Mouse (Mus musculus): ENCODE measurements around the gene Mtch1. TPM values are rescaled to one million over a fixed set of nuclear protein-coding genes. Genes with fewer than 3 reads are reported as not detected.

Gene Mtch1
- polyA plus RNA-seq, 1 experiment from 2014 or later, result 49.0 TPM

- no peaks in the 10 kb centered on the region for H3K27me3 ChIP-seq (ENCODE audit: insufficient read depth, low read length)
- H3K27ac ChIP-seq (ENCODE audit: low read depth), result peak overlapping the region; percentile 93
- no peak overlapping the region for H3K4me2 ChIP-seq (ENCODE audit: low read depth, low read length)
- TF ChIP-seq EP300 (IDR thresholded peaks at IDR 0.05; ENCODE audit: low read depth) (no peak), CTCF (IDR thresholded peaks at IDR 0.05; ENCODE audit: low read depth) (no peak)
- no peaks in the 10 kb centered on the region for H3K9me3 ChIP-seq (ENCODE audit: low read length)
- H3K4me1 ChIP-seq (ENCODE audit: insufficient read depth), result peaks cover 58% of the 10 kb centered on the region
- H3K4me3 ChIP-seq (ENCODE audit: low read depth, low read length), result no peak overlapping the region
- 45% methylated on average over 14 of the region's 14 CpGs for WGBS (ENCODE audit: insufficient replicate concordance)
- H3K9ac ChIP-seq (replicated peaks), result no peak overlapping the region
- DNase-seq, result no peak
- H3K36me3 ChIP-seq (replicated peaks; ENCODE audit: insufficient read depth, low read length), result no peaks in the 10 kb centered on the region
- ATAC-seq, result no peak
Measured at GRCm38 (mm10) chr17:29393335-29394089, 45.8 kb upstream of the Mtch1 start.

GRCm38 (mm10) chr17:29391280-29391679 lies 43.5 kb upstream of the Mtch1 start:
- DNase-seq (no peak), ATAC-seq (no peak)
- Histone ChIP-seq H3K4me2 (ENCODE audit: low read depth, low read length) (no peak overlapping the region), H3K4me1 (ENCODE audit: insufficient read depth) (peaks cover 36% of the 10 kb centered on the region), H3K9ac (replicated peaks) (no peak overlapping the region), H3K4me3 (ENCODE audit: low read depth, low read length) (no peak overlapping the region), H3K27me3 (ENCODE audit: insufficient read depth, low read length) (no peaks in the 10 kb centered on the region), H3K36me3 (replicated peaks; ENCODE audit: insufficient read depth, low read length) (no peaks in the 10 kb centered on the region), H3K27ac (ENCODE audit: low read depth) (no peak overlapping the region), H3K9me3 (ENCODE audit: low read length) (no peaks in the 10 kb centered on the region)
- 32% methylated on average over 8 of the region's 8 CpGs for WGBS (ENCODE audit: insufficient replicate concordance)
- TF ChIP-seq EP300 (IDR thresholded peaks at IDR 0.05; ENCODE audit: low read depth) (no peak), CTCF (IDR thresholded peaks at IDR 0.05; ENCODE audit: low read depth) (no peak)

GRCm38 (mm10) chr17:29388978-29389377 lies 41.2 kb upstream of the Mtch1 start:
- Histone ChIP-seq H3K9me3 (ENCODE audit: low read length) (no peaks in the 10 kb centered on the region), H3K27ac (ENCODE audit: low read depth) (no peak overlapping the region), H3K9ac (replicated peaks) (no peak overlapping the region), H3K27me3 (ENCODE audit: insufficient read depth, low read length) (no peaks in the 10 kb centered on the region), H3K4me1 (ENCODE audit: insufficient read depth) (peaks cover 20% of the 10 kb centered on the region), H3K4me3 (ENCODE audit: low read depth, low read length) (no peak overlapping the region), H3K36me3 (replicated peaks; ENCODE audit: insufficient read depth, low read length) (no peaks in the 10 kb centered on the region), H3K4me2 (ENCODE audit: low read depth, low read length) (no peak overlapping the region)
- DNase-seq, result no peak
- ATAC-seq, result no peak
- WGBS (ENCODE audit: insufficient replicate concordance), result 83% methylated on average over 11 of the region's 11 CpGs
- no peak for TF ChIP-seq EP300 (IDR thresholded peaks at IDR 0.05; ENCODE audit: low read depth)
- no peak for TF ChIP-seq CTCF (IDR thresholded peaks at IDR 0.05; ENCODE audit: low read depth)

- peak overlapping the region; percentile 94 for H3K27ac ChIP-seq (ENCODE audit: low read depth)
- TF ChIP-seq EP300 (IDR thresholded peaks at IDR 0.05; ENCODE audit: low read depth) (no peak), CTCF (IDR thresholded peaks at IDR 0.05; ENCODE audit: low read depth) (no peak)
- H3K27me3 ChIP-seq (ENCODE audit: insufficient read depth, low read length), result no peaks in the 10 kb centered on the region
- H3K4me2 ChIP-seq (ENCODE audit: low read depth, low read length), result no peak overlapping the region
- no peaks in the 10 kb centered on the region for H3K36me3 ChIP-seq (replicated peaks; ENCODE audit: insufficient read depth, low read length)
- 83% methylated on average over 6 of the region's 6 CpGs for WGBS (ENCODE audit: insufficient replicate concordance)
- peaks cover 7% of the 10 kb centered on the region; the same call in 1 of the 2 replicates for H3K4me1 ChIP-seq (ENCODE audit: insufficient read depth)
- ATAC-seq (no peak), DNase-seq (no peak)
- H3K4me3 ChIP-seq (ENCODE audit: low read depth, low read length), result no peak overlapping the region
- no peaks in the 10 kb centered on the region for H3K9me3 ChIP-seq (ENCODE audit: low read length)
- no peak overlapping the region for H3K9ac ChIP-seq (replicated peaks)
Measured at GRCm38 (mm10) chr17:29385746-29386145, 38.0 kb upstream of the Mtch1 start.

GRCm38 (mm10) chr17:29384850-29385438 lies 37.2 kb upstream of the Mtch1 start:
- Histone ChIP-seq H3K27me3 (ENCODE audit: insufficient read depth, low read length) (no peaks in the 10 kb centered on the region), H3K9ac (replicated peaks) (peak overlapping the region; percentile 23; the same call in 1 of the 2 replicates), H3K4me2 (ENCODE audit: low read depth, low read length) (peak overlapping the region; percentile 36; the same call in 1 of the 2 replicates), H3K9me3 (ENCODE audit: low read length) (no peaks in the 10 kb centered on the region), H3K4me3 (ENCODE audit: low read depth, low read length) (no peak overlapping the region), H3K27ac (ENCODE audit: low read depth) (peak overlapping the region; percentile 94), H3K4me1 (ENCODE audit: insufficient read depth) (peaks cover 7% of the 10 kb centered on the region; the same call in 1 of the 2 replicates), H3K36me3 (replicated peaks; ENCODE audit: insufficient read depth, low read length) (no peaks in the 10 kb centered on the region)
- peak; percentile 92 for ATAC-seq
- DNase-seq, result peak; percentile 73
- TF ChIP-seq CTCF (IDR thresholded peaks at IDR 0.05; ENCODE audit: low read depth) (no peak), EP300 (IDR thresholded peaks at IDR 0.05; ENCODE audit: low read depth) (peak; percentile 73)
- 44% methylated on average over 5 of the region's 5 CpGs for WGBS (ENCODE audit: insufficient replicate concordance)

GRCm38 (mm10) chr17:29383923-29384322 lies 36.2 kb upstream of the Mtch1 start:
- Histone ChIP-seq H3K9me3 (ENCODE audit: low read length) (no peaks in the 10 kb centered on the region), H3K36me3 (replicated peaks; ENCODE audit: insufficient read depth, low read length) (no peaks in the 10 kb centered on the region), H3K4me1 (ENCODE audit: insufficient read depth) (peaks cover 7% of the 10 kb centered on the region; the same call in 1 of the 2 replicates), H3K27ac (ENCODE audit: low read depth) (peak overlapping the region; percentile 78), H3K27me3 (ENCODE audit: insufficient read depth, low read length) (no peaks in the 10 kb centered on the region), H3K4me2 (ENCODE audit: low read depth, low read length) (no peak overlapping the region), H3K9ac (replicated peaks) (no peak overlapping the region), H3K4me3 (ENCODE audit: low read depth, low read length) (no peak overlapping the region)
- WGBS (ENCODE audit: insufficient replicate concordance), result 69% methylated on average over 9 of the region's 9 CpGs
- no peak for ATAC-seq
- TF ChIP-seq EP300 (IDR thresholded peaks at IDR 0.05; ENCODE audit: low read depth) (no peak), CTCF (IDR thresholded peaks at IDR 0.05; ENCODE audit: low read depth) (no peak)
- DNase-seq, result no peak
